Mouse (Mus musculus) testis, postnatal 10 days (tissue): Measurements from ENCODE around the gene Gm21953.
"Not testable (repeated sequence)": the region's sequence is repeated elsewhere in the genome, so short reads cannot be mapped to it uniquely, and the experiment has no call there.

ENCODE experiments used
- DNase-seq: peaks from one replicate; pipeline ENCODE4 v3.0.0; 2021; ENCODE audit warnings: low spot score

Gm21953 gene

GRCm38 (mm10) chr4:42293967-42294366 is at the start of gene Gm21953:
Gm21953 (plus strand) TSS chr4:42294267.
- not testable (repeated sequence) for DNase-seq

GRCm38 (mm10) chr4:42255467-42255866 is 38.6 kb upstream of the Gm21953 start, which contains the start of gene Ccl21b:
Ccl21b (plus strand) TSS chr4:42255767.
- DNase-seq = not testable (repeated sequence)

GRCm38 (mm10) chr4:42318034-42318433 is 24.0 kb downstream of the Gm21953 start, which contains the start of gene Fam205a3:
Fam205a3 (plus strand) TSS chr4:42318334.
- DNase-seq = not testable (repeated sequence)
